Mouse (Mus musculus) intestine, postnatal 0 days (tissue): ENCODE measurements around the gene Fgg. TPM values are rescaled to one million over a fixed set of nuclear protein-coding genes. Genes with fewer than 3 reads are reported as not detected.
A peak's percentile ranks its signal among the peaks of the same experiment; 100 is the strongest.

Experiments
- ATAC-seq: fragments of 200-750 bp; cut with Nextera tagmentation; 2 replicates; pipeline ENCODE4 v1.8.0; 2017; ENCODE audit warnings: mild to moderate bottlenecking, moderate TSS enrichment, moderate library complexity
- H3K27ac ChIP-seq: fragments of 300-500 bp; sonication (generic); 2 replicates; pipeline ENCODE4 v1.5.1; 2014; ENCODE audit warnings: mild to moderate bottlenecking, low read depth, low read length, moderate library complexity
- H3K27me3 ChIP-seq: fragments of 300-500 bp; sonication (generic); replicated peaks from 2 replicates; pipeline ENCODE4 v1.6.1; 2014; ENCODE audit warnings: low read length, mixed read lengths; ENCODE audit not compliant: control insufficient read depth, insufficient read depth
- H3K36me3 ChIP-seq: fragments of 300-500 bp; sonication (generic); 2 replicates; pipeline ENCODE4 v1.6.1; 2014; ENCODE audit warnings: mild to moderate bottlenecking, moderate library complexity; ENCODE audit not compliant: control insufficient read depth, insufficient read depth
- H3K4me1 ChIP-seq: fragments of 300-500 bp; sonication (generic); replicated peaks from 2 replicates; pipeline ENCODE4 v1.6.1; 2014; ENCODE audit warnings: antibody characterized with exemption, low read length, mixed read lengths; ENCODE audit not compliant: control insufficient read depth, insufficient read depth
- H3K4me2 ChIP-seq: fragments of 300-500 bp; sonication (generic); replicated peaks from 2 replicates; pipeline ENCODE4 v1.6.1; 2014; ENCODE audit warnings: low read depth, mild to moderate bottlenecking, moderate library complexity
- H3K4me3 ChIP-seq: fragments of 300-500 bp; sonication (generic); 2 replicates; pipeline ENCODE4 v1.5.1; 2014; ENCODE audit warnings: low read depth, low read length
- H3K9ac ChIP-seq: fragments of 300-500 bp; sonication (generic); 2 replicates; pipeline ENCODE4 v1.6.1; 2014; ENCODE audit warnings: mild to moderate bottlenecking, low read depth, low read length
- H3K9me3 ChIP-seq: fragments of 300-500 bp; sonication (generic); 2 replicates; pipeline ENCODE4 v1.6.1; 2016; ENCODE audit warnings: mixed run types; ENCODE audit not compliant: control insufficient read depth
- CTCF ChIP-seq: sonication (generic); IDR thresholded peaks from 2 replicates; pipeline ENCODE4 v1.5.1; 2016; ENCODE audit warnings: low read depth, mild to moderate bottlenecking, control low read depth, antibody characterized with exemption, moderate library complexity
- WGBS: fragments of 180-500 bp; shearing (Covaris S2); extraction: QIAGEN DNeasy Blood & Tissue Kit; methylation state at CpG from one replicate; pipeline ENCODE4 v1.1.7; 2014; 5-methylcytosine and 5-hydroxymethylcytosine counted together
- polyA plus RNA-seq: library from polyadenylated mRNA; unstranded; fragments of >200 nt; fragmentation: Nextera tagmentation; extraction: Ambion mirVana; gene quantifications from 2 replicates; pipeline ENCODE4 v1.2.1, GENCODE M21; 2015

The Fgg gene
- polyA plus RNA-seq, result 1.2 and 1.8 TPM in 2 replicates

GRCm38 (mm10) chr3:83007557-83007956 lies at the start of gene Fgg:
Gene Fgg, plus strand, starts transcription at chr3:83007724.
- H3K27ac ChIP-seq, result no peak within 1 kb of the TSS
- no peak within 1 kb of the TSS for H3K9ac ChIP-seq
- no peak for ATAC-seq
- no peak within 1 kb of the TSS for H3K4me2 ChIP-seq
- no peak for TF ChIP-seq CTCF
- H3K27me3 ChIP-seq, result no peaks in the 10 kb centered on the region
- no peaks in the 10 kb centered on the region for H3K36me3 ChIP-seq
- H3K4me1 ChIP-seq, result no peaks in the 10 kb centered on the region
- 39% methylated on average over 7 of the region's 7 CpGs for WGBS
- H3K9me3 ChIP-seq, result no peaks in the 10 kb centered on the region
- H3K4me3 ChIP-seq, result no peak within 1 kb of the TSS

DNA sequence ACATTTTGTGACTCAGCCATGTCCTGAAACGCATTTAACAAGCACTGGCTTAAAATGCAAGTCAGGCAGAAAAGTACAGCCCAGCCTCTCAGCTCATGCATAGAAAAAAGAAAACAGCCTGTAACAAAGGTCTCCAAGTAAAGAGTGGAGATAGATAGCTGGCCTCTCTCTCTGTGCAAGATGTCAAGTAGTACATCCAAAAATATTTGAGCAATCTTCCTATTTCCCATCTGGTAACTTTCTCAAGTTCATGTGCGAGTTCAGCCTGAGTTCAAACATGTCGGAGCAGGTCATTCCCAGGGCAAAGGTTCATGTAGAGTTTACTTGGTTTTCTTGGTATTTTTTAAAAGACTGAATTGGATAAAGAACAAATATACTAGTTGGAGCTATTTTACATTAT lies 36.5 kb upstream of the Fgg start:
- no peak overlapping the region for H3K27ac ChIP-seq
- no peak overlapping the region for H3K4me3 ChIP-seq
- H3K27me3 ChIP-seq, result no peaks in the 10 kb centered on the region
- H3K9ac ChIP-seq, result no peak overlapping the region
- H3K36me3 ChIP-seq, result no peaks in the 10 kb centered on the region
- no peaks in the 10 kb centered on the region for H3K4me1 ChIP-seq
- no peak overlapping the region for H3K4me2 ChIP-seq
- ATAC-seq, result no peak
- WGBS, result 60% methylated on average over 3 of the region's 3 CpGs
- no peak for TF ChIP-seq CTCF
- no peaks in the 10 kb centered on the region for H3K9me3 ChIP-seq

GRCm38 (mm10) chr3:82980818-82981217 lies 26.7 kb upstream of the Fgg start:
- 67% methylated on average over 6 of the region's 6 CpGs for WGBS
- Histone ChIP-seq H3K4me3 (no peak overlapping the region), H3K4me1 (no peaks in the 10 kb centered on the region), H3K27me3 (no peaks in the 10 kb centered on the region), H3K27ac (no peak overlapping the region), H3K36me3 (no peaks in the 10 kb centered on the region), H3K4me2 (no peak overlapping the region), H3K9me3 (no peaks in the 10 kb centered on the region), H3K9ac (no peak overlapping the region)
- no peak for TF ChIP-seq CTCF
- ATAC-seq, result no peak

DNA sequence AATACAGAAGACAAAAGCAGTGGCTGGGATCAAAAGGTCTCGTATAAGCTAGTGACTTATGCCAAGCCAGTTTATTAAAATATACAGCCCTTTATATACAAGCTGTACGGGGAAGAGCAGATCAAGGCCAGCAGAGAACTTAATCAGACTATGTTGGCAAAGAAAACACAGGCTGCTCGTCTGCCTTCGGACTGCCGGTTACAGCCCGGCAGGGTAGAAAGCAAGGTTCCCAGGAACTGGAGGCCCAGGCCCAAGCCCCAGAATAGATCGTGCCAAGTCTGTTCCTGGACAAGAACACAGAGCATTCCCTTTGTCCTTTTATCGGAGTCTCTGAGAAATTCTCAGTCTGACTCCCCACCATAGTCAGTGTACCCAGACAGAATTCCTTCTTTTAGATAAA lies 25.7 kb upstream of the Fgg start:
- WGBS, result 65% methylated on average over 8 of the region's 8 CpGs
- TF ChIP-seq CTCF, result no peak

GRCm38 (mm10) chr3:82984840-82985239 lies 22.7 kb upstream of the Fgg start:
- Histone ChIP-seq H3K4me1 (no peaks in the 10 kb centered on the region), H3K36me3 (no peaks in the 10 kb centered on the region), H3K27ac (no peak overlapping the region), H3K9me3 (no peaks in the 10 kb centered on the region), H3K4me2 (no peak overlapping the region), H3K27me3 (no peaks in the 10 kb centered on the region), H3K4me3 (no peak overlapping the region), H3K9ac (no peak overlapping the region)
- 73% methylated on average over 2 of the region's 2 CpGs for WGBS
- TF ChIP-seq CTCF, result peak; percentile 59
- no peak for ATAC-seq

More for the DNA sequence above, 25.7 kb upstream of the Fgg start:
- Histone ChIP-seq H3K36me3 (no peaks in the 10 kb centered on the region), H3K27ac (no peak overlapping the region), H3K9ac (no peak overlapping the region), H3K9me3 (no peaks in the 10 kb centered on the region), H3K4me2 (no peak overlapping the region), H3K4me3 (no peak overlapping the region), H3K4me1 (no peaks in the 10 kb centered on the region), H3K27me3 (no peaks in the 10 kb centered on the region)
- no peak for ATAC-seq

- no peak for ATAC-seq
- Histone ChIP-seq H3K36me3 (no peaks in the 10 kb centered on the region), H3K27me3 (no peaks in the 10 kb centered on the region), H3K4me1 (no peaks in the 10 kb centered on the region), H3K4me2 (no peak overlapping the region), H3K9me3 (no peaks in the 10 kb centered on the region), H3K9ac (no peak overlapping the region), H3K27ac (no peak overlapping the region), H3K4me3 (no peak overlapping the region)
- TF ChIP-seq CTCF, result no peak
- 70% methylated on average over 12 of the region's 12 CpGs for WGBS
Measured at GRCm38 (mm10) chr3:82991963-82992362, 15.6 kb upstream of the Fgg start.

- Histone ChIP-seq H3K9me3 (no peaks in the 10 kb centered on the region), H3K27ac (no peak overlapping the region), H3K36me3 (no peaks in the 10 kb centered on the region), H3K9ac (no peak overlapping the region), H3K27me3 (no peaks in the 10 kb centered on the region), H3K4me2 (no peak overlapping the region), H3K4me3 (no peak overlapping the region), H3K4me1 (no peaks in the 10 kb centered on the region)
- no peak for ATAC-seq
- no peak for TF ChIP-seq CTCF
- 82% methylated on average over 6 of the region's 6 CpGs for WGBS
Measured at GRCm38 (mm10) chr3:82992956-82993355, 14.6 kb upstream of the Fgg start.
